Mouse (Mus musculus) embryonic fibroblast, embryonic 13.5 days (primary cell): ENCODE data around the gene Popdc3.

Experiments
- CTCF ChIP-seq: IDR thresholded peaks from 2 replicates; pipeline ENCODE4 v1.5.1; 2011; ENCODE audit warnings: mild to moderate bottlenecking, control low read depth, low read length, moderate library complexity, borderline replicate concordance; ENCODE audit not compliant: insufficient read depth
- POLR2A ChIP-seq: IDR thresholded peaks from 2 replicates; pipeline ENCODE4 v1.6.1; 2011; ENCODE audit warnings: low read depth, mild to moderate bottlenecking, control low read depth, low read length, moderate library complexity

GRCm38 (mm10) chr10:45344381-45344780, 166.5 kb downstream of the Popdc3 start:
- TF ChIP-seq CTCF, result no peak
- no peak for TF ChIP-seq POLR2A
